Mouse (Mus musculus): ENCODE measurements around the gene Rnase2a. TPM values are rescaled to one million over a fixed set of nuclear protein-coding genes. Genes with fewer than 3 reads are reported as not detected.
"Not testable (repeated sequence)": the region's sequence is repeated elsewhere in the genome, so short reads cannot be mapped to it uniquely, and the experiment has no call there.

The Rnase2a gene
- polyA plus RNA-seq, 1 experiment, result not detected

DNA sequence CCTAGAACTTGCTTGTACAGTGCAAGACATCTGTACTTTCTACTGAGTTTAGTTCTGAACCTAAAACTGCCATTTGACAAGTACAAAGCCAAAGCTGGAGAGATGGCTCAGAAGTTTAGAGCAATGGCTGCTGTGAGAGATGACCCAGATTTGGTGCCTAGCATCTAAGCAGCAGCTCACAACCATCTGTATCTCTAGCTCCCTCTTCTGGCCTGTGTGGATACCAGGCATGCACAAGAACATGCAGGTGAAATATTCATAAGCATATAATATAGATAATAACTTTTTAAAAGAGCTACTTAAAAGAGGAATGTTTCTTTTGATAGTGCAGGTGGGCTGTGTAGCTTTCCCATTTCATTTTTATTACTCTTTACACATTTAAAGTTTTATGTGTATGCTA lies 15.0 kb downstream of the Rnase2a start:
- peaks cover 6% of the 10 kb centered on the region; the same call in 1 of the 2 replicates for H3K9me3 ChIP-seq (replicated peaks; ENCODE audit: control insufficient read depth, insufficient read depth, low read length, poor library complexity, severe bottlenecking)
- no peak overlapping the region for H3K9ac ChIP-seq (ENCODE audit: low read depth, poor library complexity, severe bottlenecking)
- H3K27me3 ChIP-seq (ENCODE audit: control insufficient read depth, insufficient read depth, low read length, poor library complexity, severe bottlenecking), result peaks cover 2% of the 10 kb centered on the region; the same call in 1 of the 2 replicates
- no peak overlapping the region for H3K4me3 ChIP-seq (ENCODE audit: low read depth, low read length)
- H3K27ac ChIP-seq (ENCODE audit: insufficient read depth, low read length), result no peak overlapping the region
- TF ChIP-seq CTCF (IDR thresholded peaks at IDR 0.05; ENCODE audit: low read depth, low read length) (peak; percentile 46), EP300 (IDR thresholded peaks at IDR 0.05; ENCODE audit: insufficient read depth, low read depth, low read length) (no peak)
- H3K4me1 ChIP-seq (ENCODE audit: control insufficient read depth, insufficient read depth, low read length), result no peaks in the 10 kb centered on the region
- no peaks in the 10 kb centered on the region for H3K36me3 ChIP-seq (ENCODE audit: control insufficient read depth, insufficient read depth, low read length, poor library complexity, severe bottlenecking)

DNA sequence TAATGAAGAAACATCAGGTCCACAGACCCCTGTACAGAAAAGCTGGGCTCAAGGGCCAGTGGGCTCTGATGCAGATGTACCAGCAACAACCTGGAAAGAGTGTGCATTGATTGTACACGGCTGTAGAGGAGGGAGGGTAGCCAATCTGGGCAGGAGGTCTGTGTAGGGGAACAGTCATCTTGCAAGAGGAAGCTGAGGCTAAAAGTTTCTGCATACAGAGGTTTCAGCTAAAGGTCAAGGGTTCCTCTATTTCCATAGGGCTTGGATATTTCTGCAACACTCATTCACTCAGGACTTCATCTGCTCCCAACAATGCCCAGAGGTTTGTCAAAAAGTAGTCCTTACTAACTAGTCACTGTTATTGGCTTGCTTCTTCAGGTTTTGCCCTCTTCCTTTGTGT lies 18.4 kb downstream of the Rnase2a start:
- not testable (repeated sequence) for H3K4me1 ChIP-seq (ENCODE audit: control insufficient read depth, insufficient read depth, low read length); H3K27me3 ChIP-seq (ENCODE audit: control insufficient read depth, insufficient read depth, low read length, poor library complexity, severe bottlenecking); H3K27ac ChIP-seq (ENCODE audit: insufficient read depth, low read length); H3K4me3 ChIP-seq (ENCODE audit: low read depth, low read length); H3K9ac ChIP-seq (ENCODE audit: low read depth, poor library complexity, severe bottlenecking); H3K36me3 ChIP-seq (ENCODE audit: control insufficient read depth, insufficient read depth, low read length, poor library complexity, severe bottlenecking); H3K9me3 ChIP-seq (replicated peaks; ENCODE audit: control insufficient read depth, insufficient read depth, low read length, poor library complexity, severe bottlenecking)

DNA sequence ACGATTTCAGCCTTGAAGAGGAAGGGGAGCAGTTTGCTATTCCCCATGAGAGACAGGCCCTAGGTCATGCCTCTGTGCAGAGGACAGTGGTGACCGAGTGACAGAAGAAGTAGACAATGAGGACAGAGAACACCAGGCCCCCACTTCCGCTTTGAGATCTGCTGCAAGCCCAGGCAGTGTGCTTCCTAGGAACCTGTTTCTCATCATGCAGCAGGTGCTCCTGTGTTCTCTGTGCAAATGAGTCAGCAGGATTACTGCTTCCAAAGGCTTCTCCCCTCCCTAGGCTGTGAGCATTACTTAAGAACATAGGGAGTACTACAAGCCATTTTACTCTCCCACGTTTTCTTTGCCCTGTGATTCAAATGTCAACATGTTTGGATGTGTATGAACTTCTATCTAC lies 26.3 kb downstream of the Rnase2a start:
- H3K4me3 ChIP-seq (ENCODE audit: low read depth, low read length); H3K27ac ChIP-seq (ENCODE audit: insufficient read depth, low read length); H3K27me3 ChIP-seq (ENCODE audit: control insufficient read depth, insufficient read depth, low read length, poor library complexity, severe bottlenecking); H3K36me3 ChIP-seq (ENCODE audit: control insufficient read depth, insufficient read depth, low read length, poor library complexity, severe bottlenecking); H3K4me1 ChIP-seq (ENCODE audit: control insufficient read depth, insufficient read depth, low read length); H3K9me3 ChIP-seq (replicated peaks; ENCODE audit: control insufficient read depth, insufficient read depth, low read length, poor library complexity, severe bottlenecking); H3K9ac ChIP-seq (ENCODE audit: low read depth, poor library complexity, severe bottlenecking): not testable (repeated sequence)

- H3K27me3 ChIP-seq (ENCODE audit: control insufficient read depth, insufficient read depth, low read length, poor library complexity, severe bottlenecking); H3K4me3 ChIP-seq (ENCODE audit: low read depth, low read length); H3K36me3 ChIP-seq (ENCODE audit: control insufficient read depth, insufficient read depth, low read length, poor library complexity, severe bottlenecking); H3K27ac ChIP-seq (ENCODE audit: insufficient read depth, low read length); H3K9me3 ChIP-seq (replicated peaks; ENCODE audit: control insufficient read depth, insufficient read depth, low read length, poor library complexity, severe bottlenecking); H3K9ac ChIP-seq (ENCODE audit: low read depth, poor library complexity, severe bottlenecking); H3K4me1 ChIP-seq (ENCODE audit: control insufficient read depth, insufficient read depth, low read length): not testable (repeated sequence)
These were observed 35.8 kb downstream of the Rnase2a start for GRCm38 (mm10) chr14:51220075-51220474.

Other genes starting within 250 kb of the Rnase2a start
- not detected in 2 replicates for gene Rnase10, start 248.4 kb downstream of the Rnase2a start, polyA plus RNA-seq (2011; ENCODE audit: insufficient read depth, insufficient read length, low read depth, missing spikeins)
- not detected in 2 replicates for gene Rnase9, start 214.2 kb downstream of the Rnase2a start, polyA plus RNA-seq (2011; ENCODE audit: insufficient read depth, insufficient read length, low read depth, missing spikeins)
- not detected in 2 replicates for gene Rnase11, start 205.9 kb downstream of the Rnase2a start, polyA plus RNA-seq (2011; ENCODE audit: insufficient read depth, insufficient read length, low read depth, missing spikeins)
- gene Rnase12, start 198.5 kb downstream of the Rnase2a start, polyA plus RNA-seq (2011; ENCODE audit: insufficient read depth, insufficient read length, low read depth, missing spikeins), result not detected in 2 replicates
- not detected in 2 replicates for gene Olfr750, start 181.7 kb downstream of the Rnase2a start, polyA plus RNA-seq (2011; ENCODE audit: insufficient read depth, insufficient read length, low read depth, missing spikeins)
- gene Rnase4, start 165.0 kb downstream of the Rnase2a start, polyA plus RNA-seq (2011; ENCODE audit: insufficient read depth, insufficient read length, low read depth, missing spikeins), result 7.0 and 7.2 TPM in 2 replicates
- 3.2 and 3.6 TPM in 2 replicates for gene Ang, start 165.0 kb downstream of the Rnase2a start, polyA plus RNA-seq (2011; ENCODE audit: insufficient read depth, insufficient read length, low read depth, missing spikeins)
- not detected in 2 replicates for gene Eddm3b, start 141.7 kb downstream of the Rnase2a start, polyA plus RNA-seq (2011; ENCODE audit: insufficient read depth, insufficient read length, low read depth, missing spikeins)
- gene Rnase6, start 132.2 kb downstream of the Rnase2a start, polyA plus RNA-seq (2011; ENCODE audit: insufficient read depth, insufficient read length, low read depth, missing spikeins), result not detected in 2 replicates
- not detected in 2 replicates for gene Rnase1, start 109.3 kb downstream of the Rnase2a start, polyA plus RNA-seq (2011; ENCODE audit: insufficient read depth, insufficient read length, low read depth, missing spikeins)
- gene Rnase2b, start 93.9 kb downstream of the Rnase2a start, polyA plus RNA-seq (2011; ENCODE audit: insufficient read depth, insufficient read length, low read depth, missing spikeins), result not detected in 2 replicates
- not detected in 2 replicates for gene Ang2, start 57.0 kb downstream of the Rnase2a start, polyA plus RNA-seq (2011; ENCODE audit: insufficient read depth, insufficient read length, low read depth, missing spikeins)
- gene Ear14, start 52.7 kb downstream of the Rnase2a start, polyA plus RNA-seq (2011; ENCODE audit: insufficient read depth, insufficient read length, low read depth, missing spikeins), result not detected in 2 replicates
- gene Gm7247, start 105.6 kb upstream of the Rnase2a start, polyA plus RNA-seq (2011; ENCODE audit: insufficient read depth, insufficient read length, low read depth, missing spikeins), result not detected in 2 replicates
- not detected in 2 replicates for gene Vmn2r88, start 154.7 kb upstream of the Rnase2a start, polyA plus RNA-seq (2011; ENCODE audit: insufficient read depth, insufficient read length, low read depth, missing spikeins)
- gene Vmn2r89, start 195.7 kb upstream of the Rnase2a start, polyA plus RNA-seq (2011; ENCODE audit: insufficient read depth, insufficient read length, low read depth, missing spikeins), result 0.12 TPM in 1 of 2 replicates, not detected in the other